Mouse (Mus musculus): ENCODE data around the gene Tgfb1. TPM values are rescaled to one million over a fixed set of nuclear protein-coding genes. Genes with fewer than 3 reads are reported as not detected.

The Tgfb1 gene
- total RNA-seq, 2 experiments from 2014 or later = 9.3 to 9.4 TPM

GRCm38 (mm10) chr7:25700732-25701131 lies 13.9 kb downstream of the Tgfb1 start:
- DNase-seq (ENCODE audit: low spot score in 2 of 2) = no peak
- intact Hi-C loops (cut with DNase I) = no loop called here

GRCm38 (mm10) chr7:25702350-25702749 lies 15.5 kb downstream of the Tgfb1 start:
- intact Hi-C loops (cut with DNase I) = no loop called here
- no peak for DNase-seq (ENCODE audit: low spot score in 2 of 2)

GRCm38 (mm10) chr7:25703793-25704494 lies 17.1 kb downstream of the Tgfb1 start:
- intact Hi-C loops (cut with DNase I) = no loop called here
- peak in 1 of 2 experiments; percentile 21 for DNase-seq (ENCODE audit: low spot score in 2 of 2)

DNA sequence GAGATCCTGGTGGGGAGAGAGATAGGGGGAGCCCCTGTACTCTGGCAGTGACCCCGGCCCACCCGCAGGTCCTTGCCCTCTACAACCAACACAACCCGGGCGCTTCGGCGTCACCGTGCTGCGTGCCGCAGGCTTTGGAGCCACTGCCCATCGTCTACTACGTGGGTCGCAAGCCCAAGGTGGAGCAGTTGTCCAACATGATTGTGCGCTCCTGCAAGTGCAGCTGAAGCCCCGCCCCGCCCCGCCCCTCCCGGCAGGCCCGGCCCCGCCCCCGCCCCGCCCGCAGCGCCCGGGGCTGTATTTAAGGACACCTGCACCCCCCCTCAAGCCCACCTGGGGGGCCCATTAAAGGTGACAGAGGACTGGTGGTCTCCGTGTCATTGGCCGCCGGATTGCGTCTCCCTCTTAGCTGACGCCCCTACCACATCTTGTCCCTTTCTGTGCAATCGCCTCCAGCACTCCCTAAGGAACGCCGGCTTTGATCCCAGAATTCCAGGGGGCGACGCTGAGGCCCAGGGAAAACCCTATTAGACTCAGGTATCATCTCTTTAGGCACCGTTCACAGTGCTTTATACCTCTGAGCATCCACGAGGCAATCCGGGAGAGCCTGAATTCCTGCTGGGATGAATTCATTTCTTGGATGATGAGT lies 18.0 kb downstream of the Tgfb1 start:
- intact Hi-C loops (cut with DNase I) = no loop called here
- no peak for DNase-seq (ENCODE audit: low spot score in 2 of 2)

GRCm38 (mm10) chr7:25705801-25706251 lies 19.0 kb downstream of the Tgfb1 start:
- intact Hi-C loops (cut with DNase I) = loop anchor here (2.0 kb wide), 1 partner anchor 17 kb away; no protein-coding TSS in a partner anchor
- peak in 1 of 2 experiments; percentile 84 for DNase-seq (ENCODE audit: low spot score in 2 of 2)

GRCm38 (mm10) chr7:25706578-25707170 lies 19.9 kb downstream of the Tgfb1 start:
- peak in 1 of 2 experiments; percentile 43 for DNase-seq (ENCODE audit: low spot score in 2 of 2)
- intact Hi-C loops (cut with DNase I) = loop anchor here (2.0 kb wide), 1 partner anchor 18 kb away; no protein-coding TSS in a partner anchor

- intact Hi-C loops (cut with DNase I) = loop anchor here (2.0 kb wide), 1 partner anchor 19 kb away; no protein-coding TSS in a partner anchor
- peak in 1 of 2 experiments; percentile 33 for DNase-seq (ENCODE audit: low spot score in 2 of 2)
Measured at GRCm38 (mm10) chr7:25707581-25708292, 20.9 kb downstream of the Tgfb1 start.

GRCm38 (mm10) chr7:25709961-25710360 lies 23.2 kb downstream of the Tgfb1 start:
- intact Hi-C loops (cut with DNase I) = loop anchor here (2.0 kb wide), 1 partner anchor 29 kb away; the partner anchor contains the start of gene B9d2
- peak in 1 of 2 experiments; percentile 52 for DNase-seq (ENCODE audit: low spot score in 2 of 2)

DNA sequence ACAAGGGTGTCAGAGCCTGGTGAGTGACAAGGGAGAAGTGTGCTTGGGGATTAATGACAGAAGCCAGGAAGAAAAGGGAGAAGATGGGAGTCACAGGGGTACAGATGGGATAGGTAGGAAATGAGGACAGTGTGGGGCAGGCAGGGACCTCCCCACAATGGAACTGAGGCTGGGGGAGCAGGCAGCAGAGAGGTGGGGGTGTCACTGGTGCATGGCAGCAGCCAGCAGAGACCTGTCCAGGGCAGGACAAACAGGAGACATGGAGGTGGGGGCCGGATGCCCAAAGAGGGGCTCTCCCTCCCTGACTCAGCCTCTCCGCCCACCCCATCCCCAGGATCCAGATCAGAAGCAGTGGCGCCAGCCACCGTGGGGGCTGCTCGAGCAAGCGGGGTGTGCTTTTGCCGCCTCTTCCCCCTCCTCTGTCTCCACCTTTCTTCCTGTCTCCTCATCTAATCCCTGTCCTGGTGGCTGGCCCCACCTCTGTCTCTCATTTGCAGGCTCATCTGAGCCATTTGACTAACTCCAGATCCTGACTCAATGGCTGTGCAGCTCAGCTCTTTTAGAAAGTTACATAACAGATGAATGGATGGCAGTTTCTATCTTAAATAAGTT lies 23.8 kb downstream of the Tgfb1 start:
- intact Hi-C loops (cut with DNase I) = loop anchor here (2.0 kb wide), 1 partner anchor 30 kb away; the partner anchor contains the start of gene B9d2
- peak; percentile 60 to 81 for DNase-seq (ENCODE audit: low spot score in 2 of 2)

GRCm38 (mm10) chr7:25711165-25711564 lies 24.4 kb downstream of the Tgfb1 start:
- no peak for DNase-seq (ENCODE audit: low spot score in 2 of 2)

DNA sequence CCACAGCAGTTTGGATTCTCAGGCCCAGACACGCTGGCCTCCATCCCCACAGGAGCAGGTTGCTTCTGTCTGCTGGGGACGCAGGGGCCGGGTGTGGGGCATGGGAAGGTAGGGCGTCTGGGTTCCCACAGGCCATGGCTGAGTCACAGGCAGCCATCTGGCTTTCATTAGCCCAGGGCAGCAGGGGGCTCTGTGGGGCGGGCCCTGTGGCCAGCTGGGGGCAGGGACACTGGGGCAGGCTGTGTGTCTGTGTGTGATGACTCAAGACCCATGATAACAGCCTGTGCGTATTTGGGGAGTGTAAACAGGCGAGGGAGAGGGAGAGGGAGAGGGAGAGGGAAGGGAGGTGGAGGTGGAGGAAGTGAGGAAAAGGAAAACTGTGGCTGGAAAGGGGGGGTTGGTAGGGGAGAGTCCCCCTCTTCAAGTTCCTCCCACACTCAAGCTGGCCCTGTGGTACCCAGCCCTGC lies 25.0 kb downstream of the Tgfb1 start:
- DNase-seq (ENCODE audit: low spot score in 2 of 2) = peak in 1 of 2 experiments; percentile 74
- intact Hi-C loops (cut with DNase I) = loop anchor here (2.0 kb wide), 1 partner anchor 31 kb away; the partner anchor contains the start of gene B9d2

More at GRCm38 (mm10) chr7:25711165-25711564, 24.4 kb downstream of the Tgfb1 start:
- intact Hi-C loops (cut with DNase I) = loop anchor here (2.0 kb wide), 1 partner anchor 30 kb away; the partner anchor contains the start of gene B9d2

- intact Hi-C loops (cut with DNase I) = no loop called here
- no peak for DNase-seq (ENCODE audit: low spot score in 2 of 2)
Measured at GRCm38 (mm10) chr7:25712801-25713200, 26.0 kb downstream of the Tgfb1 start.

DNA sequence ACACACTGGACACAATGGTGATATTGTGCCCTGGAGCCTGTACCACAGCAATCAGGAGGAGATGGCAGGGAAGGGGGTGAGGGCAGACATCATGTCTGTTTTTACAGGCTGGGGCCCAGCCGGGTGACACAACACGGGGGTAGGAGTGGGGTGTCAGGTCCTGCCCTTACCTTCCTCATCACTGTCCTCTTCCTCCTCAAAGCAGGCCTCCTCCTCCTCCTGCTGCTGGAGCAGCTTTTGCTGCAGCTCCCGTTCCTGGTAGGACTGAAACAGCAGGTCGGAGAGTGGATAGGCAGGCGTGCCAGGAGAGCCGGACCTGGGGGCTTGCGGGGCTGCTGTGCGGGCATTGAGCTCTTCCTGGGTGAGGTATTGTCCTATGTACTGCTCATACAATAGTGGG lies 27.8 kb downstream of the Tgfb1 start:
- intact Hi-C loops (cut with DNase I) = no loop called here
- DNase-seq (ENCODE audit: low spot score in 2 of 2) = no peak

- DNase-seq (ENCODE audit: low spot score in 2 of 2) = no peak
- intact Hi-C loops (cut with DNase I) = no loop called here
Measured at GRCm38 (mm10) chr7:25715731-25716271, 29.0 kb downstream of the Tgfb1 start.

GRCm38 (mm10) chr7:25717478-25717877 lies 30.7 kb downstream of the Tgfb1 start:
- intact Hi-C loops (cut with DNase I) = no loop called here
- DNase-seq (ENCODE audit: low spot score in 2 of 2) = no peak

- intact Hi-C loops (cut with DNase I) = no loop called here
- peak; percentile 96 to 98 for DNase-seq (ENCODE audit: low spot score in 2 of 2)
Measured at GRCm38 (mm10) chr7:25718788-25719417, 32.1 kb downstream of the Tgfb1 start, which contains the start of gene Ccdc97. TSS of gene Ccdc97 (minus strand) at chr7:25719088.

DNA sequence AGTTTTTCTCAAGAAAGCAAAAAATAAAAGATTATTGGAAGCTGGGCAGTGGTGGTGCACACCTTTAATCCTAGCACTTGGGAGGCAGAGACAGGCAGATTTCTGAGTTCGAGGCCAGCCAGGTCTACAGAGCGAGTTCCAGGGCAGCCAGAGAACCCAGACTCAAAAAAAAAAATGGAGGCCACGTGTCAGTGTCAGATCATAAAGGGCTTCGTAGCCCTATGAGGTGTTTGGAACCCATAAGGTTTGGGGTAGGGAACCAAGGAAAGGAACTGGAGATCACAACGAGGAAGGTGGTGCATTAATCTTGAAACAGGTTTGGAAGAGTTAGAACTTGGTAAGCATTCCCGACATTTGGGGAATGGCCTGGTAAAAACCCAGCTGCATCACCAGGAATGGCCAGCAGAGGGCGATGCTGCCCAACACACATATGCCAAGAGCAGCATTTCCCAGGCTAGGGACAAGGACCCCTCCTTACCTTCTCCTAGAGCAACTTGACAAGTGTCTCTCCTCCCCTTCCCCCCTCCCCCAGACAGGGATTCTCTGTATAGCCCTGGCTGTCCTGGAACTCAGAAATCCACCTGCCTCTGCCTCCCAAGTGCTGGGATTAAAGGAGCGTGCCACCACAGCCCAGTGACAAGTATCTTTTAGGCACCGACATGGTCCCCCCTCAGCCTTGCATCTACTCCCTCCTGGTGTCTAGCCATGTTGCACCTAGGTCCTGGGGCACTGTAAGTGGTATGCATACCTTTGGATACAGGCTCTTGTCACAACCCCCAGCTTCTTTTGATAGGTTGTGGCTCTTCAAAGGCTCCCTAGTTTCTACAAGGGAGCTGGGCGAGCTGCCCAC lies 33.2 kb downstream of the Tgfb1 start:
- intact Hi-C loops (cut with DNase I) = no loop called here
- peak; percentile 76 to 81 for DNase-seq (ENCODE audit: low spot score in 2 of 2)
